Mouse (Mus musculus): Measurements from ENCODE around the gene Ppp1r27.
"Not testable (repeated sequence)": the region's sequence is repeated elsewhere in the genome, so short reads cannot be mapped to it uniquely, and the experiment has no call there.

Ppp1r27 gene

DNA sequence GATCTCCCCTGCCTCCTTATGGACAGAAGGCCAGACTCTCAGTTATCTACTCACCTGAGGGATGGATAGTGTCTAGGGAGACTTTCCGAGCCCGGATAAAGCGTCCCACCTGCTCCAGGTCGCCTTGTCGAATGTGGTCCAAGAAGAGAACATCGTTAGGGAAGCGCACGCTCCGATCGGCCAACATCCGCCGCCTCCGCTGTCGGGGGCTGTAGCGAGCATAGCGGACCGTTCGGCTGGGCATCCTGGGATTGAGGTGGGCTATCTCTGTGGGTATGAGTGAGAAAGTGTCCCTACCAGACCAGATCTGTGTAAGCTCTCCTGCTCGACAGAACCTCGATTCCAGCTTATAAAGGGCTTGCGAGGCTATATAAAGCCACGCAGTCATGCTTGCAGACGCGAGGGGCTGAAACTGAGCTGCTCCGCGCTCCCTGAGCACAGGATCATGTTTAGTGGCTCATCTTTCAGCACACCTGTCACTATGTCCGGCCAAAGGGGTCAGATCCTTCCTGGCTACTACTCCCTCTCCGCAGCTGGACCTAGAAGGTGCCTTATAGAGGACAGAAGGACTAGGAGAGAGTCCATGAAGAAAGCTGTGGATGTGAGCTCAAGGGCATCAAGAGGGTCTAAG, at the start of gene Ppp1r27:
Gene Ppp1r27, minus strand, starts transcription at position 323 of the 631 bp plus-strand sequence.
- in situ Hi-C loops (cut with MboI, MseI), result no loop called here

DNA sequence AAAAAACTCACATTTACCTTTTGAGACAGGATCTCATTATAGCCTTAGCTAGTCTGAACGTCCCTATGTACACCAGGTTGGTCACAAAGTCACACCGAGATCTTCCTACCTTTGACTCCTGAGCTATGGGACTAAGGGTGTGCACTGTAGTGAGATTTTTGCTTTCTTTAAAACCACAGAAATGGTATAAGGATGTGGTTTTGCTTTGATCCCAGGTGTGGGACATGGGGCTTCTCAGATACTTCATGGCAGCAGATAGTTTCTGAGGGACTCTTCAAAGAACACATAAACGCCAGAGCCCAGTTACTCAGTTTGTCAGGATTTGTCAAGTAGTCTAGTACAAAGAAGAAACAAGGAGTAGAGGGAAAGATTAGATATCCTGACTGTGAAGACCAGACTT, 49.8 kb upstream of the Ppp1r27 start:
- in situ Hi-C loops (cut with MboI, MseI), result no loop called here

- in situ Hi-C loops (cut with MboI, MseI), result loop anchor here in 1 of 2 experiments (10.0 kb wide), 1 partner anchor 356 kb away; no protein-coding TSS in a partner anchor
Observed at GRCm38 (mm10) chr11:120598990-120599549, 48.1 kb upstream of the Ppp1r27 start.

DNA sequence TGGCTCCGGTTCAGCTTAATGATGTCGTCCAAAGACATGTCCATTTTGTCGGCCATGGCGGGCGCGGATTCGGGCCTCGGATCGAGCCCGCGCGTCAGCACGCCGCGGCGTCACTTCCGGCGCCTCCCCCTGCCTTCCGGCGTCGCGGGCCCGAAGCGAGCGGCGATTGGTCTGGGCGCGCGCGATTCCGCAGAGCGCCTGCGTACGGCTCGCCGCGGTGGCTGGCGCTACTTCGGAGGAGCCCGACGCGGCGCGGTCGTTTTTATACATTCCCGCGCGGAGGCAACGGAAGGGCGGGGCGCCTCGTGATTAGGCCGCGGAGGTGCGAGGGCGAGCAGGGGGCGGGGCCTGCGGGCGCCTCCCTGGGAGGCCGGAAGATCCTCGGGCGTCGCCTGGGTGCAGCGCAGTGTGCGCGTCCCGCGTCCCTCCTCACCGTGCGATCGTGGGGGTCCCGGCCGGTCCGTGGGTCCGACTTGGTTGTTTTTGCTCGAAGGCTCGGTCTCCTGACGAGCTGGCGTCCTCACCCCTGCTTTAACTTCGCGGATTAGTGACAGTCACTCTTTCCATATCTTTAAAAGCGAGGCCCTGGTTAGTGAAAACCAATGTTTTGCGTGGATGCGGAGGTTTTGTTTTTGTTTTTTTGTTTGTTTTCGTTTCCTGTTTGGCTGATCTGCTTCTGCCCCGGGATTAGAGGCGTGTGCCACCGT, 47.5 kb upstream of the Ppp1r27 start, which contains the start of the genes Alyref and Anapc11:
Gene Alyref, minus strand, starts transcription at position 83 of the 707 bp plus-strand sequence.
Gene Anapc11, plus strand, starts transcription at position 139 of the 707 bp plus-strand sequence.
- in situ Hi-C loops (cut with MboI, MseI), result loop anchor here in 1 of 2 experiments (10.0 kb wide), 1 partner anchor 356 kb away; no protein-coding TSS in a partner anchor

DNA sequence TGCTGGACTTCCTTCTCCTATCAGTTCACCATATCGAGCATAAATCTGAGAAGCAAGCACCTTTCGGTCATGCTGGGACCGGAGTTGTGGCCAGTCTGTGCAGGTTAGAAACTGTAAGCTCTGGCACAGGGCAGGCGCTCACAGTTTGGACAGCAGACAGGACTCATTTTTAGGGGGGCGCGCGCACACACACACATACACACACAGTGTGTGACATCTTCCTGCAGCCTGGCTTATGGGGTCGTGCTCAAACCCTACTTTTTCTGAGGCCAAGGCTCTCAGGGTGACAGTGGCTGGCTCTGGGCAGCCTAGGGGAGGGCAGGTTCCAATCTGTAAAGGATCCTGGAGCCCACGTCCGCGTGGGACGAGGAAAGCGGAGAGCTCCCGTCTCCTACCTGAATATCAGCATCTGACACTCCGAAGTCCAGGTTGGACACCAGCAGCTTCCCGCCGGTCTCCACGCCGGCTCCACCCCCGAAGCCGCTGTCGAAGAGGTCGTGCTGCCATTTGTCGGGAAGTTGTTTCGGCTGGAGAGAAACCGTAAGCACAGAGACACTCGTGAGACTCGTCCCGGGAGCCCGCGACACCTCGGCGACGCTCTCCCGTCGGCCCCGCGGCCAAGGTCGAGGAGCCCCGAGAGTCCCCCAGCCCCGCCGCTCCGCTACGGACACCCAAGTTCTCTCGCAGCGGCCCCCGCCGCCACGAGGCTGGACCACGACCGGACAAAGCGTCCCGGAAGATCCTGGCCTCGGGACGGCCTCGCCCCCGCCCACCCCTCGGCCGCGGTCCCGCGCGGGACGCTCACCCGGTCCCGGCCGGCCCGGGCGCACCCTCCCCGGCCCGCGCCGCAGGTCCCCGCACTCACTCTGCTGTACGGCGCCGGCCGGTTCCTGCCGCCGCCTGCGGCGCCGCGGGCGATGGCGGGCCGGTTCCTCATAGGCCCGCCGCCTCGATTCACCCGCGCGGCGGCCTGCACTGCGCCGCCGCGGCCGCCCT, 46.6 kb upstream of the Ppp1r27 start:
- in situ Hi-C loops (cut with MboI, MseI), result loop anchor here in 1 of 2 experiments (10.0 kb wide), 1 partner anchor 357 kb away; no protein-coding TSS in a partner anchor

GRCm38 (mm10) chr11:120588531-120588930, 37.6 kb upstream of the Ppp1r27 start:
- in situ Hi-C loops (cut with MboI, MseI), result no loop called here

DNA sequence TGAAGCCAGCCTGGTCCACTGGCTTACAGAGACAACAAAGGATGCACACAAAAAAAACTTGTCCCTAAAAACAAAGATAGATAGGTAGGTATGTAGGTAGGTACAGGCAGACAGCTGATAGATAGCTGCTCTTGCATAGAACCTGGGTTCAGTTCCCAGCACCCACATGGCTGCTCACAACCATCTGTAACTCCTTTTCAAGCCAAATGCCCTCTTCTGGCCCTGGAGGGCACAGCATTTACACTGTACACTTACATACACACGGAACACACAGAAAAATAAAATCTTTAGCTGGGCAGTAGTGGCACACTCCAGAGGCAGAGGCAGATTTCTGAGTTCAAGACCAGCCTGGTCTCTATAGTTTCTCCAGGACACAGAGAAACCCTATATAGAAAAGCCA, 33.0 kb upstream of the Ppp1r27 start:
- in situ Hi-C loops (cut with MboI, MseI), result no loop called here

- in situ Hi-C loops (cut with MboI, MseI), result not testable (repeated sequence)
Observed at GRCm38 (mm10) chr11:120582982-120583293, 32.0 kb upstream of the Ppp1r27 start.

DNA sequence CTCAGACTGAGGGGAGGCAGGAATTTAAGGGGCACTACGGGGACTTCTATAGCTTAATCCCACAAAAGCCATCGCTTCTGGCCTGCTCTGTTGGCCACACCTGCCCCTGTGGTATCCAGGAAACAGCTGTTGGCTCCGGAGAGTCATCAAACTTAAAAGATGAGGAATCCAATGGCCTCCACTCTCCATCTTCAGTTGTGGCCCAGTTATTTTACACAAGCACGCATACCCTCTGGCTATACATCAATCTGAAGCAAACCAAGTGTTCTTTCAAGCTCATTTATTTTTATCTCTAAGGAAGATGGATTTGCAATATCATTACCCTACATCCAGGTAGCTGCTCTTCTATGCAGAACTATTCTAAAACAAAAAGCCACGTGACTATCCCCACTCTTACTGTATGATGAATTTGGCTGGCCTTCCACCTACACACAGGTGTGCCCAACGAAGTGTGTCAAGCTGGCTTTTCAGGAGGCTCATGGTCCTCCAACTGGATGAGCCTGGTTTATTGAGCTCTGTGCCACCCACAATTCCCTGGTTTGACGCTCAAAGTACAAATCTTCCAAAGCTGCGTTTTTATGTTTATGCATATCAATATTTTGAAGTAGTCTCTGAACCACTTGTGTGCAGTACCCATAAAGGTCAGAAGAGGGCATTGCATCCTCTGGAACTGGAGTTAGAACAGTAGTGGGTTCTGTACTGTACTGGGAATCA, 31.5 kb upstream of the Ppp1r27 start:
- in situ Hi-C loops (cut with MboI, MseI), result no loop called here

DNA sequence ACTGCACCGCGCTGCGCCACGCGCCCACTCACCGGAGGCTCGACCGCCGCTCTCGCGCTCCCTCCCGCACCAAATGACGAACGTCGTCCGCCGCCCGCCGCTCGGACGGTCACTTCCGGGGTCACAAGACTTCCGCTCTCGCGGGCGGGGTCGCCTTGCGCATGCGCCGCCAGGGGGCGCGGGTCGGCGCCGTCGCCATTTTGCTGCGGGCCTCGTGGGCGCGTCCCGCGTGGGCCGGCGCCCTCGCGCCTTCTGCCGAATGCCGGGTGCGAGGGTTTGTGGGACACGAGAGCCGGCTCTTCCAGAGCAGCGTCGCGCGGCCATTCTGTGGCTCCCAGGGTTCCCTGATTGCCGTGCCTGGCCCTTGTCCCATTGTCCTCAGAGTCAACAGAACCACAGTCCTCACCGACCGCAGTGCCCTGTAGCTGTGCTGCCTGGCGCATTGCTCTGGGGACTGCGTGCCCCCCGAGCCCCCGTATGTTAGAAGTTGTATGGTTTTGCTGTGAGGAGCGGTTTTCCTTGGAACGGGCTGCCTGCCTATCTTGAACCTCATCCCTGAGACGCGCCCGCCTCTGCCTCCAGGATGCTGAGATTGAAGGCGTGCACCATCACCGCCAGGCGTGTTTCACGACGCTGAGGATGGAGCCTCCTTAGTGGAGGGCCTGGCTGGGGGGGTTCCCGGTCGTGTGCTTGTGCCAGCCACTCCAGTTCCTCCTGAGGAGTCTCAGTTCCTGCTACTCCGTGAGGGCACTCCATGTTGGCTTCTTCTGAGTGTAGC, 30.7 kb upstream of the Ppp1r27 start, which contains the start of gene Arhgdia:
Gene Arhgdia, minus strand, starts transcription at position 135 of the 778 bp plus-strand sequence.
- in situ Hi-C loops (cut with MboI, MseI), result no loop called here

GRCm38 (mm10) chr11:120580871-120581331, 30.0 kb upstream of the Ppp1r27 start:
- in situ Hi-C loops (cut with MboI, MseI), result no loop called here

GRCm38 (mm10) chr11:120580190-120580589, 29.3 kb upstream of the Ppp1r27 start:
- in situ Hi-C loops (cut with MboI, MseI), result no loop called here

DNA sequence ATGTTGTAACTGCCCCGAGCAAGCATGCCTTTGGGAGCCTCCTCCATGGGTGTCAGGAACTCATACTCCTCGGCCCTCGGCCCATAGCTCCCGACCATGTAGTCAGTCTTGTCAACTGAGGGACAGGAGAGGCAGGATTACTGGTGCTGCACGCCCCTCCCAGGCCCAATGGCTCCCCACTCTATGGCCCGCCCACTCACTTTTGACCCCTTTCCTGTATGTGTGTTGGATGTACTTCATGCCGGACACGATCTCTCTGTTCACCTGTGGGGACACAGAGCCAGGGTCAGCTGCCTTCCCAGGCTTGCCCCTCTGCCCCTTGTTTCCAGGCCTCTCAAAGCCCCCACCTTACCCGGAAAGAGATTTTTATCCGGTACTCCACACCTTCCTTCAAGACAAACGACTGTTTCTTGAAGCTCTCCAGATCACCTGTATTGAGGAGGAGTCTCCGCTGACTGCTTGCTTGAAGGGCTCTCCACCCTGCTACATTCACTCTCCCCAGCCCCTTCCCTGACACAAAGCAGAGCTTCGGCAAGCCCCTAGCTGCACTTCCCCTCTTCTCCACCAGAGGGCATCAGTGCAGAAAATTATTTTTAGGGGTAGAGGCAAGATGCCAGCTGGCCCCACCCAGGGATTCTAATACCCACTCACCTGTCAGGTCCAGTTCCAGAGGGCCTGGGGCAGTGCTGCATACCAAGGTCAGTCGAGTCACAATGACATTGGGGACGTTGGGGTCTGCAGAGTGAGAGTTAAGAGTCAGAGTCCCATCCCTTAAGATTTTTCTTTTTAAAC, 28.6 kb upstream of the Ppp1r27 start:
- in situ Hi-C loops (cut with MboI, MseI), result no loop called here

DNA sequence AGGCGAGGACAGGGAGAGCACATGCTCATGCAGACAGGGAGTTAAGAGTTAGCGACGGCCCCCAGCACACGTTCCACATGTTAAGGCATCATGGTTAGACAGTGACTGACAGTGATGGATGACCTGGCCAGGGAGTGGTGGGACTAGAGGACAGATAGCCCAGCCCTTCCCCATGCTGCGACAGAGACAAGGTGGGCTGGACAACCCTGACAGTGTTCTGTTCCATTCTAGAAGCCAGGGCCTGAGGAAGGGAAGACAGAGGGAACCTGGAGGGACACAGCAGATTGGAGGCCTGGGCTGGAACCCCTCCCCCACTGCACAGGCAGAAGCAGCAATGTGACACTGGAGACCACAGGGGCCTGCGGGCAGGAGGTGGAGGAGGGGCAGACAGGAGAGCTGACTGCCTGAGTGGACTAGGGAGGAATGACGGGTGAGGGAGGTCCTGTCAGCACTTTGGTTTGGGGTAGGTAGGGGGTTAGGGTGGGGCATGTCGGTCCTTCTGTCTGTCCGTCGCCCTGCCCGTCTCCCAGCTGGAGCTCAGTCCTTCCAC, 27.8 kb upstream of the Ppp1r27 start:
- in situ Hi-C loops (cut with MboI, MseI), result no loop called here

GRCm38 (mm10) chr11:120578024-120578693, 27.2 kb upstream of the Ppp1r27 start:
- in situ Hi-C loops (cut with MboI, MseI), result no loop called here

DNA sequence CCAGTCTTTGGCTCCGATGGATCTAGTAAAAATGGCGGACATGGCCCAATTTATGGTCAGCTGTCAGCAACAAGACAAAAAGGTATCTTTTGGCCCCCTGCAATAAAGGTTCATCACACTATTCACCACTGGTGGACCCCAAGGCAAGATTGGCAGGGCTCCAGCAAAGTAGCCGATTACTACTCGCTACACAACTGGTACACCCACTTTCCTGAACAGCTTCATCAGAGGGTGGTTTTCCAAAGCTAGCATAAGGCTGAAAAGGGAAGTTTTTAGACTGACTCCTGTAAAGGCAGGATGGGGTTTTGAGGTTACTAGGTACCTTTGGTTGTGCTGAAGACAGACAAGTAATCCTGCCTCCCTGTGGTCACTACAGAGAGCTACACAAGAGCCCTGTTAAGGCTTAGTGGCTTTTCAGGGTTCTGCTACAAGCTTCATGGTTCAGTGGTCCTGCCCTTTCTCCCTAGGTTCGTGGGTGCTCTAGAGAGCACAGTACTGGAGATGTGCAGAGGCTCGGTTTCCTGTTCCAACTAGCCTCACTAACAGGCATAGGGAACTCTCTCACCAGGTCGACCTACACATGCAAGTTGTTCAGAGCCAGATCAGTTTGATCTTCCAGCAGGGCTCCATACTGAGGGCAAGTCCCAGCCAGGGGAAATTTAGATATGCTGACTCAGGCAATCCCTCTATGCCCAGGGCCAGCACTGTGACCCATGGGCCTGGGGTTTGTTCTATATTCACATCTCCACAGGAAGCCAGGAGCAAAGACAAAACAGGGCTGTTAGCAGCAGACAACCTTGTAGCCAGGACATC, 26.5 kb upstream of the Ppp1r27 start:
- in situ Hi-C loops (cut with MboI, MseI), result no loop called here

GRCm38 (mm10) chr11:120576365-120576981, 25.5 kb upstream of the Ppp1r27 start:
- in situ Hi-C loops (cut with MboI, MseI), result no loop called here
